Mouse (Mus musculus): Measurements from ENCODE around the gene Eif4a3.
"Not testable (repeated sequence)": the region's sequence is repeated elsewhere in the genome, so short reads cannot be mapped to it uniquely, and the experiment has no call there.

The Eif4a3 gene

DNA sequence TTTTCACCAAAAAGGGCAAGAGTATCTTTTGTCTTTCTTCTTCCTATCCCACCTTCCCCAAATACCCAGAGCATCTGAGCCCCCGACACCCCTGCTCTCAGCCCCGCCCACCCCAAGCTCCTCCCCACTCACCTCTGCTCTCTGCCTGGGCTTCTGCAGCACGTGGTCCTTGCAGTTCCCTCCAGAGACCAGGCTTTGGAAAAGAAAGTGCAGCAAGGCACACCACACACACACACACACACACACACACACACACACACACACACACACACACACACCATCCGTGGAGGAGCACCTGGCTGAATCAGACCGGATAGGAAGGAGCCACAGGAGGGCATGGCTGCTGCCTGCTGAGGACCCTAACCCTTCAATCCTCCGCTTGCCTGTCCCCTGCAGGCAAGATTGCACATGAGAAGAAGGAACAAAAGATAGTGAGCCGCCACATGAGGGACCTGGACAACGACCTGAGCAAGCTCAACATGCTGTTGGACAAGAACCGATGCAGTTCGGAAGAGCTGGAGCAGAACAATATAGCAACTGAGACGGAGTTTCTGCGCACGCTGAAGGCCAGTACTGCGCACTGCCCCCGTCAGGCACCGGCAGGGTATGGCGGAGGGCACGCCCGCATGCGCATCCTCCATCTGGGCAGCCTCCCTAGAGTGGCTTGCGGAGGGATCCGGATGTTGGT lies 46.9 kb downstream of the Eif4a3 start:
- intact Hi-C loops (cut with DNase I), result no loop called here

- intact Hi-C loops (cut with DNase I), result no loop called here
Observed at GRCm38 (mm10) chr11:119250998-119251397, 48.9 kb downstream of the Eif4a3 start.

DNA sequence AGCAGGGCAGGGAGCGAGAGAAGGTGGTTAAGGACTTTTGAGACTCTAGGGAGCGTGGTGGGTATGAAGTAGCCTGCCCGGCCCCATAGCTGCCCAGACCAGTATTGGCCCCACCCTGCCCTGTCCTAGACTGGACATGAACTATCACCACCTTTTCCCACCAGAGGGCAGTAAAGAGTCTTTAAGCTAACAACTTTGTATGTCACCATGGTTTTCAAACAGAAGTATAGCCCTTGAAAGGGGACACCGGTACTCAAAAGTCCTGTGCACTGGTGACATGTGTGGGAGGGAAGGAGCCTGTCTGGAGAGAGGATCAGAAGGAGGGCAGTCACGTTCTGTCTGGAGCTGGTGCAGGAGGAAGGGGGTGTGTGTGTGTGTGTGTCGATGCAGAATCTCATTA lies 50.9 kb downstream of the Eif4a3 start:
- intact Hi-C loops (cut with DNase I), result no loop called here

DNA sequence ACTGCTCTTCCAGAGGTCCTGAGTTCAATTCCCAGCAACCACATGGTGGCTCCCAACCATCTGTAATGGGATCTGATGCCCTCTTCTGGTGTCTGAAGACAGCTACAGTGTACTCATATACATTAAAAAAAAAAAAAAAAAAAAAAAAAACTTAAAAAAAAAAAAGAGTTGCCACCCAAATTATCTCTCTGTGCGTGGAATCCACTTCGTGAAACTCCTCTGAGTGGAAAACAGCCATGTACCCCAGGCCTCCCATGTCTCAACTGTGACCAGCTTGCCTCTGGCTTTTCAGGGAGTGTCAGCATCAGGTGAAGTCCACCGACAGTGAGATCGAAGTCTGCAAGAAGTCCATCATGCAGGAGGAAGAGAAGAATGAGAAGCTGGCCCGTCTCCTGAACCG lies 54.3 kb downstream of the Eif4a3 start:
- intact Hi-C loops (cut with DNase I), result not testable (repeated sequence)

GRCm38 (mm10) chr11:119239480-119239879 lies 60.4 kb downstream of the Eif4a3 start:
- intact Hi-C loops (cut with DNase I), result no loop called here
